Mouse (Mus musculus): Measurements from ENCODE around the gene Mrpl53. TPM values are rescaled to one million over a fixed set of nuclear protein-coding genes. Genes with fewer than 3 reads are reported as not detected.

Gene Mrpl53
- polyA plus RNA-seq, 1 experiment: 35.0 TPM

DNA sequence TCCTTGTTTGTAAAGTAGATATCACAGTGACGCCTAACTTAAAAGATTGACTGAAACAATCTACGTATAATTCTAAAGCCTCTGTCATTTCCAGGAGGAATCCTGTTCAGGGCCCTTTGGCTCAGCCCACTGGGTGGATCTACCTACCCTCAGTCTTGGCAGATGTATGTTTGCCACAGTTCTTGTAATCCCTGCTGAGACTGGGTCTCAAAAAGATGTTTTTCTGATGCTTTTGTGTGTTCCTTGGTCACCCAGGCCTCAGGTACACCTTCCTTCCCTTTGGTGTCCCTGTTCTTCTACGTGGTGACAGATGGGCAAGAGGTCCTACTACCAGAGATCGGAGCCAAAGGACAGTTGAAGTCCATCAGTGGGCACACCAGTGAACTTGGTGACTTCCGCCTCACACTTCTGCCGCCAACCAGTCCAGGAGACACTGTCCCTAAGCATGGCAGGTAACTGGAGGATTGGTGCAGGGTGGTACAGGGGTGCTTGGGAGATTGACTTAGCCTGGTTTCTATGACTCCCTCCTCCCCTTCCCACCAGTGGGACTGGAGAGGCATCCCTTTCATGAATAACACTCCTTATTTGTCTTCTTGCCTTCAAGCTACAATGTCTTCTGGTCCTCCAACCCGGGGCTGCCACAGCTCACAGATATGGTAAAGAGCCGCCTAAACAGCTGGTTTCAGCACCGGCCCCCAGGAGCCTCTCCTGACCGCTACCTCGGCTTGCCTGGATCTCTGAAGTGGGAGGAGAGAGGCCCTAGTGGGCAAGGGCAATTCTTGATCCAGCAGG lies 7.7 kb downstream of the Mrpl53 start:
- no peak for DNase-seq (ENCODE audit: low read depth in 1 of 2, low spot score in 2 of 2)
- Histone ChIP-seq H3K27me3 (ENCODE audit: control insufficient read depth, insufficient read depth, low read length) (no peaks in the 10 kb centered on the region), H3K4me1 (ENCODE audit: control insufficient read depth, insufficient read depth, insufficient read length) (peaks cover 17% of the 10 kb centered on the region), H3K36me3 (ENCODE audit: control insufficient read depth, insufficient read depth, low read length) (peaks cover 2% of the 10 kb centered on the region), H3K4me3 (ENCODE audit: extremely low read depth, insufficient read depth, insufficient read length) (0 out of 2 replicates have a peak overlapping the region, but pooled peaks have one; percentile 75), H3K27ac (ENCODE audit: insufficient read depth, low read length) (no peak overlapping the region)
- WGBS: 85% methylated on average over 11 of the region's 11 CpGs
- TF ChIP-seq POLR2A (IDR thresholded peaks at IDR 0.05; ENCODE audit: low read depth, low read length) (no peak), CTCF (IDR thresholded peaks at IDR 0.05; ENCODE audit: extremely low read depth, insufficient read depth, insufficient read length, insufficient replicate concordance) (no peak)

DNA sequence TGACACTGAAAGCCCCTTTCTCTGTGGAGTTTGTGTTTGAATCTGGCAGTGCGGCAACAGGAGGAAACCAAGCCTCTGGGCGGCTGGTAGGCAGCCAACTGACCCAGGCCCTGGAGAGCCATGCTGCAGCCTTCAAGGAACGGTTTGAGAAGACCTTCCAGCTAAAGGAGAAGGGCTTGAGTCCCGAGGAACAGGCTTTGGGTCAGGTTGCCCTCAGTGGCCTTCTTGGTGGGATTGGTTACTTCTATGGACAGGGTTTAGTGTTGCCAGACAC lies 8.3 kb downstream of the Mrpl53 start:
- peaks cover 2% of the 10 kb centered on the region for H3K36me3 ChIP-seq (ENCODE audit: control insufficient read depth, insufficient read depth, low read length)
- H3K4me3 ChIP-seq (ENCODE audit: extremely low read depth, insufficient read depth, insufficient read length): no peak overlapping the region
- 91% methylated on average over 4 of the region's 4 CpGs for WGBS
- no peaks in the 10 kb centered on the region for H3K27me3 ChIP-seq (ENCODE audit: control insufficient read depth, insufficient read depth, low read length)
- DNase-seq (ENCODE audit: low read depth in 1 of 2, low spot score in 2 of 2): no peak
- TF ChIP-seq CTCF (IDR thresholded peaks at IDR 0.05; ENCODE audit: extremely low read depth, insufficient read depth, insufficient read length, insufficient replicate concordance) (no peak), POLR2A (IDR thresholded peaks at IDR 0.05; ENCODE audit: low read depth, low read length) (no peak)
- H3K4me1 ChIP-seq (ENCODE audit: control insufficient read depth, insufficient read depth, insufficient read length): peaks cover 19% of the 10 kb centered on the region
- H3K27ac ChIP-seq (ENCODE audit: insufficient read depth, low read length): no peak overlapping the region

DNA sequence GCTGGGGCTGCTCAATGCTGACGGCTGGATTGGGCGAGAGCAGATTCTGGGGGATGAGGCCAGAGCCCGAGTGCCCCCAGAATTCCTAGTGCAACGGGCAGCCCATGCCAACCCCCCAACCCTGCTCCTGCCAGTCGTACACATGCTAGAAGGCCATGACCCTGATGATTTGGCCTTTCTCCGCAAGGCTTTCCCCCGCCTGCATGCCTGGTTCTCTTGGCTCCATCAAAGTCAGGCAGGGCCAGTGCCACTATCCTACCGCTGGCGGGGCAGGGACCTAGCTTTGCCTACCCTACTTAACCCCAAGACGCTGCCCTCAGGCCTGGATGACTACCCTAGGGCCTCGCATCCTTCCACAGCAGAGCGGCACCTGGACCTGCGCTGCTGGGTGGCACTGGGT lies 8.8 kb downstream of the Mrpl53 start:
- TF ChIP-seq POLR2A (IDR thresholded peaks at IDR 0.05; ENCODE audit: low read depth, low read length): no peak
- no peak for TF ChIP-seq CTCF (IDR thresholded peaks at IDR 0.05; ENCODE audit: extremely low read depth, insufficient read depth, insufficient read length, insufficient replicate concordance)
- H3K36me3 ChIP-seq (ENCODE audit: control insufficient read depth, insufficient read depth, low read length): peaks cover 2% of the 10 kb centered on the region
- WGBS: 96% methylated on average over 13 of the region's 13 CpGs
- H3K4me1 ChIP-seq (ENCODE audit: control insufficient read depth, insufficient read depth, insufficient read length): peaks cover 22% of the 10 kb centered on the region
- no peak overlapping the region for H3K4me3 ChIP-seq (ENCODE audit: extremely low read depth, insufficient read depth, insufficient read length)
- no peak for DNase-seq (ENCODE audit: low read depth in 1 of 2, low spot score in 2 of 2)
- H3K27me3 ChIP-seq (ENCODE audit: control insufficient read depth, insufficient read depth, low read length): no peaks in the 10 kb centered on the region
- H3K27ac ChIP-seq (ENCODE audit: insufficient read depth, low read length): no peak overlapping the region

DNA sequence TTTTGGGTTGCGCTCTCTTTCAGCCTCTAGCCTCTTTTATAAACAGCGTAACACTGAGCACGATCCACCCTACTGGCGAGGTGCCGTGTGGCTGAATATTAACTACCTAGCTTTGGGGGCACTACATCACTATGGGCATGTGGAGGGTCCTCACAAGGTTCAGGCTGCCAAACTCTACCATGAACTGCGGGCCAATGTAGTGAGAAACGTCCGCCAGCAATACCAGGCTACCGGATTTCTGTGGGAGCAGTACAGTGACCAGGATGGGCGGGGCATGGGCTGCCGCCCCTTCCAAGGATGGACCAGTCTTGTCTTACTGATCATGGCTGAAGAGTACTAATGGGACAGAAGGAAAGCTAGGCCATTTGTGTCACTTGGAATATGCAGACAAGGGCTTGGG lies 9.5 kb downstream of the Mrpl53 start:
- H3K4me1 ChIP-seq (ENCODE audit: control insufficient read depth, insufficient read depth, insufficient read length): peaks cover 22% of the 10 kb centered on the region
- no peak overlapping the region for H3K27ac ChIP-seq (ENCODE audit: insufficient read depth, low read length)
- TF ChIP-seq CTCF (IDR thresholded peaks at IDR 0.05; ENCODE audit: extremely low read depth, insufficient read depth, insufficient read length, insufficient replicate concordance): no peak
- TF ChIP-seq POLR2A (IDR thresholded peaks at IDR 0.05; ENCODE audit: low read depth, low read length): no peak
- peaks cover 2% of the 10 kb centered on the region for H3K36me3 ChIP-seq (ENCODE audit: control insufficient read depth, insufficient read depth, low read length)
- no peaks in the 10 kb centered on the region for H3K27me3 ChIP-seq (ENCODE audit: control insufficient read depth, insufficient read depth, low read length)
- 92% methylated on average over 11 of the region's 11 CpGs for WGBS
- DNase-seq (ENCODE audit: low read depth in 1 of 2, low spot score in 2 of 2): no peak
- H3K4me3 ChIP-seq (ENCODE audit: extremely low read depth, insufficient read depth, insufficient read length): no peak overlapping the region

DNA sequence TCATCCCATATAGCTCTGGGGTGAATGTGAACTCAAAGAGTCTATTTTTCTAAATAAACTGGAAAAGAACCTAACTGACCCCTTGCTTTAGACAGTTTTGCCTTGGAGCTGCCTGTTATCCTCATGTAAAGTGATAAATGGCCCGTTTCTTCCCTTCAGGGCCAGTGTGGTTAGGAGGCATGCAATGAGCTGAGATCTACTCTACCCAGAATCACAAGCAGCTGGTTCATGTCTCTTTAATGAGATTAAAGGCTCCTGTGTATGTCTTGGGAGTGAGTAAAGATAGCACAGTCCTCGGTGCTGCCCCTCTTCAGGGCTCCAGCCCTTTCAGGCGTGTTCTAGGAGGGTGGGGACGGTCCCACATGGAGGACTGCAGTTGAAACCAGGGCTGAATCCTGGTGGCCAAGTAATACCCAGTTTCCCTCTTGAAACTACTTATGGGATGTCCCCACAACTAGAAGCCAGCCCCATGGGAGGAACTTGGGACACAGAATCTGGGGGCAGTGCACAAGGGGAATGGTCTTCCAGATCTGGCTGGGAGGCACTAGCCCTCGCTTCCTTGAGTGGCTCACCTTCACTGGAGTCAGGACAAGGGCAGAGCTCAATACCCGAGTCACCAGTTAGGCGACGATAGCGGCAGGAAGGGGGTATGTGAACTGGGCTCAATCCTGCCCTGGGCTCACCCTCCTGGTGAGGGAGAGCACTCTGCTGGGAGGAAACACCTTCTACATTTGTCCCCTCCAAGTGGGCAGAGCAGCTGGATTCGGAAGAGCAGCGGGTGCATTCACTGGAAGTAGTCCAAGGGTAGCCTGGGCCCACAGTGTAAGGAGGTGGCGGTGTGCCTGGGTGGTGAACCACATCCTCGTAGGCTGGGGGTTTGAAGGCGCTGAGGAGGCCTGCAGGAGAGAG lies 10.2 kb downstream of the Mrpl53 start:
- no peaks in the 10 kb centered on the region for H3K27me3 ChIP-seq (ENCODE audit: control insufficient read depth, insufficient read depth, low read length)
- no peak for DNase-seq (ENCODE audit: low read depth in 1 of 2, low spot score in 2 of 2)
- whole genome bisulfite sequencing: 55% methylated on average over 14 of the region's 14 CpGs

DNA sequence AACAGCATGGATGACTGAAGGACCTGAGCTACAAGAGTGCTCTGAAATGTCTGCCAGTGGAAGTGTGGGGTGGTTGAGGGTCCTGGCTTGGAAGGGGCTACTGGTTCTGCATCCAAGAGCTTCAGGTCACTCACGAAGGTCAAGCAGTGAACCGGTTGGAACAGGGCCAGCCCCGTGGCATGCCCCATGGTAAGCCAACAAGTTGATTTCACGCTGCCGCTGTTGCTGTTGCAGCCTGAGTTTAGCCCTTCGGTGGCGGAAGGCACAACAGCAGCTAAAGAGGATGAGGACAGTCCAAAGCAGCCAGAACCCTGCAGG lies 10.9 kb downstream of the Mrpl53 start:
- H3K36me3 ChIP-seq (ENCODE audit: control insufficient read depth, insufficient read depth, low read length): peaks cover 2% of the 10 kb centered on the region
- no peak overlapping the region for H3K27ac ChIP-seq (ENCODE audit: insufficient read depth, low read length)
- H3K4me1 ChIP-seq (ENCODE audit: control insufficient read depth, insufficient read depth, insufficient read length): peaks cover 28% of the 10 kb centered on the region
- no peaks in the 10 kb centered on the region for H3K27me3 ChIP-seq (ENCODE audit: control insufficient read depth, insufficient read depth, low read length)
- TF ChIP-seq CTCF (IDR thresholded peaks at IDR 0.05; ENCODE audit: extremely low read depth, insufficient read depth, insufficient read length, insufficient replicate concordance): no peak
- no peak for TF ChIP-seq POLR2A (IDR thresholded peaks at IDR 0.05; ENCODE audit: low read depth, low read length)
- H3K4me3 ChIP-seq (ENCODE audit: extremely low read depth, insufficient read depth, insufficient read length): no peak overlapping the region
- no peak for DNase-seq (ENCODE audit: low read depth in 1 of 2, low spot score in 2 of 2)
- 44% methylated on average over 7 of the region's 7 CpGs for WGBS

More for the DNA sequence above, 10.2 kb downstream of the Mrpl53 start:
- Histone ChIP-seq H3K36me3 (ENCODE audit: control insufficient read depth, insufficient read depth, low read length) (peaks cover 2% of the 10 kb centered on the region), H3K27ac (ENCODE audit: insufficient read depth, low read length) (no peak overlapping the region), H3K4me1 (ENCODE audit: control insufficient read depth, insufficient read depth, insufficient read length) (peaks cover 24% of the 10 kb centered on the region), H3K4me3 (ENCODE audit: extremely low read depth, insufficient read depth, insufficient read length) (no peak overlapping the region)
- no peak for TF ChIP-seq POLR2A (IDR thresholded peaks at IDR 0.05; ENCODE audit: low read depth, low read length)
- TF ChIP-seq CTCF (IDR thresholded peaks at IDR 0.05; ENCODE audit: extremely low read depth, insufficient read depth, insufficient read length, insufficient replicate concordance): no peak

Measured in spleen, adult 2 months (tissue).